Mouse (Mus musculus) right cerebral cortex, postnatal 25 days (tissue): ENCODE measurements around the gene Gm21783.
"Not testable (repeated sequence)": the region's sequence is repeated elsewhere in the genome, so short reads cannot be mapped to it uniquely, and the experiment has no call there.

Experiments used
- DNase-seq: peaks from one replicate; pipeline ENCODE4 v3.0.0; 2022

Gm21783 gene

GRCm38 (mm10) chrY:44981163-44981562 is at the start of gene Gm21783:
Gm21783 (minus strand) TSS chrY:44981263.
- not testable (repeated sequence) for DNase-seq
